In genomic region chr12:24584835-24585234, GRCm38 (mm10) we compare ENCODE assay signal across 14 mouse cellular contexts. TPM values are rescaled to one million over a fixed set of nuclear protein-coding genes. Genes with fewer than 3 reads are reported as not detected.
DNase-seq lines count a peak whose midpoint lies in the region; ATAC-seq and TF ChIP-seq lines count a peak whose summit lies in the region.
"Had no signal": no experiment of that assay in that cellular context is flagged by ENCODE, and none has a peak within 500 bp of the region (broad histone marks: within the 10 kb centered on the region; RNA-seq: fewer than 3 reads in every experiment).

No protein-coding gene starts in this region.

- no peaks in the 10 kb centered on the region for H3K9me3 ChIP-seq in forebrain, postnatal 0 days (ENCODE audit: low read length)
- H3K9me3 ChIP-seq in forebrain, embryonic 10.5 days = no peaks in the 10 kb centered on the region
- H3K9me3 ChIP-seq in hindbrain, embryonic 16.5 days (ENCODE audit: control insufficient read depth, low read length) = no peaks in the 10 kb centered on the region
- H3K9me3 ChIP-seq in hindbrain, embryonic 10.5 days = no peaks in the 10 kb centered on the region
- H3K9me3 ChIP-seq: embryonic facial prominence, embryonic 15.5 days; G1E; megakaryocyte, embryonic 14.5 days had no signal

- TF ChIP-seq CTCF in forebrain, postnatal 0 days (IDR thresholded peaks at IDR 0.05; ENCODE audit: low read depth) = no peak

- H3K9ac ChIP-seq in forebrain, postnatal 0 days = no peak overlapping the region
- H3K9ac ChIP-seq in hindbrain, embryonic 16.5 days (ENCODE audit: low read depth, low read length) = no peak overlapping the region
- H3K9ac ChIP-seq: embryonic facial prominence, embryonic 15.5 days had no signal

- H3K4me3 ChIP-seq in forebrain, postnatal 0 days (ENCODE audit: low read depth, low read length) = no peak overlapping the region
- H3K4me3 ChIP-seq in forebrain, embryonic 10.5 days = no peak overlapping the region
- no peak overlapping the region for H3K4me3 ChIP-seq in hindbrain, embryonic 16.5 days (ENCODE audit: low read length)
- no peak overlapping the region for H3K4me3 ChIP-seq in hindbrain, embryonic 10.5 days
- H3K4me3 ChIP-seq: embryonic facial prominence, embryonic 15.5 days; megakaryocyte, embryonic 14.5 days had no signal

- WGBS in forebrain, postnatal 0 days = 68% methylated on average over 8 of the region's 8 CpGs
- 89% methylated on average over 8 of the region's 8 CpGs for WGBS in forebrain, embryonic 10.5 days
- WGBS in hindbrain, embryonic 16.5 days = 73% methylated on average over 8 of the region's 8 CpGs
- WGBS in hindbrain, embryonic 10.5 days = 90% methylated on average over 8 of the region's 8 CpGs

- DNase-seq in forebrain, postnatal 0 days = peak; percentile 49
- no peak for DNase-seq in forebrain, embryonic 10.5 days (ENCODE audit: extremely low spot score, low spot score)
- no peak for DNase-seq in hindbrain, embryonic 10.5 days (ENCODE audit: low spot score)
- peak; percentile 39 to 53 for DNase-seq in right cerebral cortex, postnatal 36 days (ENCODE audit: low spot score in 2 of 2)
- no peak for DNase-seq in right cerebral cortex, postnatal 14 days
- no peak for DNase-seq in urinary bladder, adult 18-20 months (ENCODE audit: low spot score in 2 of 2)
- DNase-seq: adrenal gland, postnatal 10 days had no signal

- no peaks in the 10 kb centered on the region for H3K27me3 ChIP-seq in forebrain, postnatal 0 days (ENCODE audit: insufficient read depth, low read length)
- H3K27me3 ChIP-seq in forebrain, embryonic 10.5 days (ENCODE audit: poor library complexity, severe bottlenecking) = no peaks in the 10 kb centered on the region
- H3K27me3 ChIP-seq in hindbrain, embryonic 16.5 days (replicated peaks; ENCODE audit: control insufficient read depth, insufficient read depth, low read length) = no peaks in the 10 kb centered on the region
- H3K27me3 ChIP-seq in hindbrain, embryonic 10.5 days (ENCODE audit: insufficient read depth, poor library complexity, severe bottlenecking) = no peaks in the 10 kb centered on the region
- H3K27me3 ChIP-seq: embryonic facial prominence, embryonic 15.5 days; megakaryocyte, embryonic 14.5 days had no signal

- no peak overlapping the region for H3K4me2 ChIP-seq in forebrain, postnatal 0 days (ENCODE audit: low read depth)
- no peak overlapping the region for H3K4me2 ChIP-seq in hindbrain, embryonic 16.5 days (ENCODE audit: low read length)
- H3K4me2 ChIP-seq: embryonic facial prominence, embryonic 15.5 days; liver, embryonic 11.5 days had no signal

- H3K4me1 ChIP-seq in forebrain, postnatal 0 days (ENCODE audit: insufficient read depth) = no peaks in the 10 kb centered on the region
- no peaks in the 10 kb centered on the region for H3K4me1 ChIP-seq in forebrain, embryonic 10.5 days
- H3K4me1 ChIP-seq in hindbrain, embryonic 16.5 days (ENCODE audit: control insufficient read depth, insufficient read depth, low read depth, low read length) = no peaks in the 10 kb centered on the region; the same call in 1 of the 2 replicates
- H3K4me1 ChIP-seq in hindbrain, embryonic 10.5 days (replicated peaks) = 0 out of 2 replicates have a peak, but pooled peaks cover 6% of the 10 kb centered on the region
- H3K4me1 ChIP-seq: embryonic facial prominence, embryonic 15.5 days had no signal

- no peak overlapping the region for H3K27ac ChIP-seq in forebrain, postnatal 0 days (ENCODE audit: low read depth, low read length)
- no peak overlapping the region for H3K27ac ChIP-seq in forebrain, embryonic 10.5 days
- H3K27ac ChIP-seq in hindbrain, embryonic 16.5 days (ENCODE audit: low read depth, low read length) = no peak overlapping the region
- H3K27ac ChIP-seq in hindbrain, embryonic 10.5 days = no peak overlapping the region
- H3K27ac ChIP-seq: embryonic facial prominence, embryonic 15.5 days; kidney, postnatal 0 days had no signal

- peak; percentile 69 for ATAC-seq in forebrain, postnatal 0 days
- ATAC-seq in hindbrain, embryonic 16.5 days = peak; percentile 66; the same call in 1 of the 2 replicates
- ATAC-seq: lung, postnatal 0 days had no signal

- no peaks in the 10 kb centered on the region for H3K36me3 ChIP-seq in forebrain, postnatal 0 days (ENCODE audit: insufficient read depth)
- no peaks in the 10 kb centered on the region for H3K36me3 ChIP-seq in forebrain, embryonic 10.5 days (replicated peaks)
- no peaks in the 10 kb centered on the region for H3K36me3 ChIP-seq in hindbrain, embryonic 16.5 days (ENCODE audit: control insufficient read depth, insufficient read depth, low read length)
- no peaks in the 10 kb centered on the region for H3K36me3 ChIP-seq in hindbrain, embryonic 10.5 days
- H3K36me3 ChIP-seq: embryonic facial prominence, embryonic 15.5 days had no signal

RNA-seq across cellular contexts. Expression of gene Grhl1, which starts 12.8 kb away (rescaled TPM):
- 2.7 and 2.9 TPM in 2 replicates for total RNA-seq in forebrain, postnatal 0 days (2014; rRNA removed)
- polyA plus RNA-seq in forebrain, postnatal 0 days (2015; fragmentation: Nextera tagmentation; extraction: Ambion mirVana) = 1.3 and 2.3 TPM in 2 replicates
- 0.31 and 0.40 TPM in 2 replicates for polyA plus RNA-seq in forebrain, embryonic 10.5 days (2016; fragmentation: Nextera tagmentation; extraction: Ambion mirVana)
- polyA plus RNA-seq in hindbrain, embryonic 16.5 days (2015; fragmentation: Nextera tagmentation; extraction: Ambion mirVana) = 1.2 and 1.8 TPM in 2 replicates
- 0.21 and 0.58 TPM in 2 replicates for polyA plus RNA-seq in hindbrain, embryonic 10.5 days (2016; fragmentation: Nextera tagmentation; extraction: Ambion mirVana)

Comparison
In these comparisons a context has a peak if more than half of its experiments do, and no peak if none do; other contexts are left out.
1. DNase-seq: peak in forebrain, postnatal 0 days (single experiment) and right cerebral cortex, postnatal 36 days (2 of 2); none in forebrain, embryonic 10.5 days (single experiment), hindbrain, embryonic 10.5 days (single experiment), right cerebral cortex, postnatal 14 days (single experiment) and urinary bladder, adult 18-20 months (0 of 2).